Mouse (Mus musculus) layer of hippocampus, postnatal 14 days (tissue): Measurements from ENCODE around the gene Dbnl. TPM values are rescaled to one million over a fixed set of nuclear protein-coding genes. Genes with fewer than 3 reads are reported as not detected.
"Not testable (repeated sequence)": the region's sequence is repeated elsewhere in the genome, so short reads cannot be mapped to it uniquely, and the experiment has no call there.

Experiments used
- DNase-seq, 2 experiments: peaks; one replicate each; pipeline ENCODE4 v3.0.0; 2021 to 2022; ENCODE audit warnings: low spot score in 2 of 2, mixed read lengths in 1 of 2
- total RNA-seq, 2 experiments: library from RNA; stranded (reverse); gene quantifications; 2 replicates each; pipeline ENCODE4 v1.2.3; 2021

The Dbnl gene
- total RNA-seq, 2 experiments from 2014 or later: 83.4 to 86.0 TPM

DNA sequence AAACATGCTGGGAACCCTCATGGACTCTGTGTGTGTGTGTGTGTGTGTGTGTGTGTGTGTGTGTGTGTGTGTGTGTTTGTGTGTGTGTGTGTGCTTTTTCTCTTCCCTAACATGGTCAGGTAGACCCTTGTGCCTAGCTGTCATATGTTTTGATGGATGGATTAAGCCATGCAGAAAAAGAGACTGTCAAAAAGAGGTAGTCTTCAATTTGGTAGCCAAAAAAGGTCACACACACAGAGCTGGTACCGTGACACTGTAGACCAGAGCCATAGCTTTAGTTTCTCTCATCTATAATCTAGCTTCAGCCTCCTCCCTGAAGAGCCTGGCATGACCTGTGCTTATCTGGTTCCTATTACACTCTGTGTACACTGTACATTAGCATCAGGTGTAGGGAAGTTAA lies 2.1 kb downstream of the Dbnl start:
- no peak for DNase-seq

DNA sequence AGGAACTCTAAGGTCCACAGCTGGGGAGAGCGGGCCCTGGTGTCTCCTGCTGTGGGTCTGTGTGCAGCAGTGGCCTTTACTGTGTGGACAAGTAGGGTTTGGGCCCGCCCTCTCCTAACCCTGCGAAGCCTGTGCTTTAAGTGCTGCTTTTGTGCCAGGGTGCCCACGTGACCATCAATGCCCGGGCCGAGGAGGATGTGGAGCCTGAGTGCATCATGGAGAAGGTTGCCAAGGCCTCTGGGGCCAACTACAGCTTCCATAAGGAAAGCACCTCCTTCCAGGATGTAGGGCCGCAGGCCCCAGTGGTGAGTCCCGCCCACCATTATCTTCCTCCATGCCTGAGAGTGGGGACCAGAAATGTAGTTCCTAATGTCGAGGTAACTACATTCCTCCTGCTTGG lies 7.0 kb downstream of the Dbnl start:
- DNase-seq: no peak

DNA sequence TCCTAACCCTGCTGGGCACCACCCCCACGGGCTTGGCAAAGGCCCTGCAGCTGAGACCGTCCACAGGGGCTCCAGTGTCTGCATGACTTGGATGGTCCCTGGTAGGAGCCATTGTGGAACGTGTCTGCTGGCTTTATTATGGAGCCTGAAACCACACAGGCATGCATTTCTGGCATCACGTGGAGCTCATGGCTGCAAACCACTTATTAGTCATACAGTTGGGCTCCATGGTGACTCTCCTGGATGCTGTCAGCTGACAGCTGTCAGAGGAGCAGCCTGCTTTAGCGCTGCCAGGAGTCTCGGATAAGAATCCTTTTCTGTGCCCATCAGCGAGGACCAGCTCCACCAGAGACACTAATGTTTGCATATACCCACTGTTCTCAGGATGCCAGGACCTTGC lies 7.4 kb downstream of the Dbnl start:
- DNase-seq: peak; percentile 61 to 83

DNA sequence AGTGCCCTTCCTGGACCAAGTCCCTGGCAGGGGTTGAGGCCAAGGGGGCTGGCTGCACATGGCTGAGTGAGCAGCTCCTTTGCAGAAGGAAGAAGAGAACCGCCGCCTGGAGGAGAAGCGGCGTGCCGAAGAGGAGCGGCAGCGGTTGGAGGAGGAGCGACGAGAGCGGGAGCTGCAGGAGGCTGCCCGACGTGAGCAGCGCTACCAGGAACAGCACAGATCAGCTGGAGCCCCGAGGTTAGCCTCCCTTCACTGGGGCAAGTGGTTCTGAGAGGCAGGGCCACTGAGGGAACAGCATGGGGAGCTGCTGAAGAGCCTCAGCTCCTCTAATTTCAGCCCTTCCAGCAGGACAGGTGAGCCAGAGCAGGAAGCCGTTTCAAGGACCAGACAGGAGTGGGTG lies 8.7 kb downstream of the Dbnl start:
- DNase-seq: no peak

DNA sequence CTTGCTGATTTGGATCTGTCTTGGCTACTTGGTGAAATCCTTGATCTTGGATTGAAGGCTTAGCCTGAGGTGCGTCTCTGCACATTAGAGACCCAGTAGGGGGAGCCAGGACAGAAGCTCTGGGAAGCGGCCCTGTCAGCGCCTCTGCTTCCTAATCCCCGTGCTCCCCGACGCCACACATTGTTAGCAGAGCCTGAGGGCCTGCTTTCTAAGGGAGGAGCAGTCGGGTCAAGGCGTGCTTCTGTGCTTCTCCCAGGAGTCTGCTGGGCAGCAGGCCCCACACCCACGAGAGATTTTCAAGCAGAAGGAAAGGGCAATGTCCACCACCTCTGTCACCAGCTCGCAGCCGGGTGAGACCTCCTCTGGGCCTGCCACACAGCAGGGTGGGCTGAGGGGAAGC lies 9.1 kb downstream of the Dbnl start:
- DNase-seq: no peak

DNA sequence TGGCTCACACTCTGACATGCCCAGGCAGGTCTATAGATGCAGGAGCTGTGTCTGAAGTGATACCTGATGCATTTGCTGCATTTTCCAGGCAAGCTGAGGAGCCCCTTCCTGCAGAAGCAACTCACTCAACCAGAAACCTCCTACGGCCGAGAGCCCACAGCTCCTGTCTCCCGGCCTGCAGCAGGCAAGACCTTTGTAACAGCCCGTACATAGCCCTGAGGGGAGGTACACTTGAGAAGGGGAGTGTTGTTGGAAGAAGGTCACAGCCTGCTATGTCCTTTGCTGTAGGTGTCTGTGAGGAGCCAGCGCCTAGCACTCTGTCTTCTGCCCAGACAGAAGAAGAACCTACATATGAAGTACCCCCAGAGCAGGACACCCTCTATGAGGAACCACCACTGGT lies 9.6 kb downstream of the Dbnl start:
- no peak for DNase-seq

DNA sequence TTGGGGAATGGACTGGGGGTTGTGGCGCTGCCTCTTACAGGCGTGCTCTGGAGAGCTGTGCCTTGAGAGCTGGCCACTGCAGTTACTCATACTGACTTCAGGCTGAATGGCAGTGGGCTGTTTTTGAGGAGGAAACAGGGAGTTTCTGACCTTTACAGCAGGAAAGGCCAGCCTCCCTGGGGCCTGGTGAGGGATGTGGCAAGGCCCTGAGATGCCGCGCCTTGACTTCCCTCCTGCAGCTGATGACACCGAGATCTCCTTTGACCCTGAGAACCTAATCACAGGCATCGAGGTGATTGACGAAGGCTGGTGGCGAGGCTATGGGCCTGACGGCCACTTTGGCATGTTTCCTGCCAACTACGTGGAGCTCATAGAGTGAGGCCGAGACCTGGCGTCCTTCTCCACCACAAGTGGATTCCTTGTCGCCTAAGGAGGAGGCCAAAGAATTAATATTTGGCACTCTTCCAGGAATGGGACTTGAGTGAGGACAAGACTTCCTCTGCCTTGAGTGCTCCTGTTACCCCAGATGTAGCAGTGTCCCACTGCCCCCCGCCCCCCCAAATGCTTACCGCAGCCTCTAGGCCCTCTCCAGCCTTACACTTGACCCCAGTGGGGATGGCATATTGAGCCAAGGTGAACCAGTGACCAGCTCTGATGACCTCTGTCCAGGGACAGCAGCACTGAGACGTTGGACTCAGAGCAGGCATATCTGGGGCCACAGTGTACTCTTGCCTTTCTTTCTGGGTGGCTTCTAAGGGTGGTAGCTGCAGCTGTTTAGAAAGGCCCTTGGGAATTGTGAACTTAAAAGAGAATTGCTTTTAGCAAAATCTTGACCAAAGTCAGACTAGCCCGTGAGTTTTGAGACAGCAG lies 11.6 kb downstream of the Dbnl start:
- no peak for DNase-seq

DNA sequence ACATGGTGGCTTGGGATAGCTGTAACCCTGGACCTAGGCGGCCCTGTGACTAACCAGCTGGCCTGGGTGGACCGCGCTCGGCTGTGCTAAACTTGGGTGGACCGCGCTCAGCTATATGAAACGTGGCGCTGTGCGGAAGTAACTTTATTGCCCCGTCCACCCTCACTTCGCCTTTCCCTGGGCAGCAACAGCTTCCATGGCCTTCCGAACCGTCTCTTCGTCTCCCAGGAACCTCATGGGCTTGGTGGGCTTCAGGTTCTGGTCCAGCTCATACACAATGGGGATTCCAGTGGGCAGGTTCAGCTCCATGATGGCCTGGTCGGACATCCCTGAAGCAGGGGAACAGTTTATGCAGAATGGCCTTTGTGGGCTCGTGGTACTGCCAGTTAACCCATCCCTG lies 13.2 kb downstream of the Dbnl start:
- DNase-seq: no peak

DNA sequence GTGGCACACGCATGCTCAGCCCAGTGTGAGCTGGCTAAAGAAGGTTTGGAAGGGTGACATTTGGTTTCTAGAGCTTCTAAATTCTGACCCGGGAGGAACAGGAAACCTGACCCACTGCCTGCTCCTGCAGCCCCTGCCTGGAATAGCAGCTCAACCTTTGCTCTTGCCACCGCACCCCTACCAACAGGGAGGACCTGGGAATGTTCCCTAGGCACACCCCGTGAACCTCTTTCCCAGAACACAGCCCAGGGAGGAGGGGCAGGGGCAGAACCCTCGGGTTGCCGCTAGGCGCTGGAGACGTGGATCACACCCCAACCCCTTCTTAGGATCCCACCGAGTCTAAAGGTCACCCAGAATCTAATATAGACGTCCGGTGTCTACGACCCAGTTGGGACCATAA lies 13.7 kb downstream of the Dbnl start:
- DNase-seq: no peak

DNA sequence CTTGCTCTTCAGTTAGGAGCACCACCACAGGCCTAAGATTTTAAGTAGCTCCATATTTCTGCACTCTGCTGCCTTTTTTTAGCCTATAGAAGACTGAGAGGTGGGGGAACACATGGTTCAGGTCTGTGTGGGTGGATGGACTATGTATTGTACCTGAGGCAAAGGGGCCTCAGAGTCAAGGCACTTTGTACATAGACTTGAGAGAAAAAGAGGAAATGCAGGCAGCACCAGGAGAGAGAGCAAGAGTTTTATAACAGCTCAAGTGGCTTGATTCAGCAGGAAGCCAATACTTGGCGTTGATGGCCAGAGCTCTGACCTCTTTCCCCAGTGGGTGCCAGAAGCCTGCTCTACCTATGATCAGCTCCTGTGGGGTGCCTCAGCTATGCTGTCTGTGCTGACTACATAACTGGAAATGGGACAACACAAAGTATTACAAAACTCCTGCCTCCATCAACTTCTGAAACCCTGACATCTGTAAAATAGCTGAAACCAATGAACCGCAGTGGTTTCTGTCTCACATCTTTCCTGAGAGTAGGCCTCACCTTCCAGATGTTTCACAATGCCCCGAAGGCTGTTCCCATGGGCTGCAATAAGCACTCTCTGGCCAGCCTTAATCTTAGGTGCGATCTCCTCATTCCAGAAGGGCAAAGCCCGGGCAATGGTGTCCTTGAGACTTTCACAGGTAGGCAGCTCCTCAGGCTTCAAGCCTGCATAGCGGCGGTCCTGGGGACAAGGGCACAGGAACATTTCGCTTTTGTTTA lies 14.3 kb downstream of the Dbnl start:
- DNase-seq: no peak

DNA sequence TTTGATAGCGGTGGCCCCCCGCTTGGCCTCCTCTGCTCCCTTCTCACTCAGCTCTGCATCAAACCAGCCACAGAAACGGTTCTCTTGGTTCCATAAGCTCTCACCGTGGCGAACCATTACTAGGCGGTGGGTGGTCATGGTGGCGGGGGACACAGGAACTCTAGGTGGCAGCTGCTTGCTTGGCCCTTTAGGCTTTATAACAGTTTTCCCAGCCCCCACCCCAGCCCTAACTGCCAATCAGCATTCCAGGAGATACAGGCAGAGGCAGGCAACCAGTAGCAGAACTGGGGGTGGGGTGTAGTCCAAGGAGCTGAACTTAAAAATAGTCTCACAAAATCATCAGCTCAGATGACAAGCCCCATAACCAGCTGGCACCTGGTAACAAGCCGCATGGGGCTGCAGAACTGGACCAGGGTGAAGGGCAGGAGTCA lies 15.3 kb downstream of the Dbnl start, which contains the start of gene Pgam2:
TSS of gene Pgam2 (minus strand) at position 183 of the 431 bp plus-strand sequence.
- DNase-seq: no peak

DNA sequence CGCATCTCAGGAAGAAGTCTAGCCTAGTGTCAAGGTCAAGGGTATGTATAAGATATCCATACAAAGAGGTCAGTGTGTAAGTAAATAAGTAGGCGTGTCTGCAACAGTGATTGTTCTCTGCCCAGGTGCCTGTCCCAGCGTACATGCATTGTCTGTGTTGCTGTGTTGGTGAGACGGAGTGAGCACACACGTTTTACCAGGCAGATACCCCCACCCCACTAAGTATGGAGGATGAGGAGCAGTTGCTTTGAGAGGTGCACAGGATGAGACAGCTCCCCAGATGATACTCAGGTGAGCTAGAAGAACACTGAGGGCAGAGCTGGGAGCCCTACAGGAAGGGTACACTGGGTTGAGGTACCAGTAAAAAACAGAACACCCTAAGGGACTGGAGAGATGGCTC lies 15.9 kb downstream of the Dbnl start:
- no peak for DNase-seq

DNA sequence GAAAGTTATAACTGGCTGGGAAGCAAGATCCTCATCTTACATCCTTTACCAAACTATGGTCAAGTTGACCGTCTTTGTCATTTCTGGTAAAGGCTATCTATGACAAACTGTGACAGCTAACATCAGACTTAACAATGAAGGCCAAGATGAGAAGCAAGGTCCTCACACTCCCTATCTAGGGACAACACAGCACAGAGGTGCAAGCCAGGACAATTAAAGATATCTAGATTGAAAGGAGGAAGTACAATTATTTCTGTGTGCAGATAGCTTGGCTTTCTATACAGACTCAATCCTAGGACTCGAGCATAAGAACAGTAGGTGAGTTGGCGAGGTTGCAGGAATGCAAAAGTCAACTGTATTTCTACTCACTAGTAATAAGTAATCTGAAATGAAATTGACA lies 17.4 kb downstream of the Dbnl start:
- no peak for DNase-seq

DNA sequence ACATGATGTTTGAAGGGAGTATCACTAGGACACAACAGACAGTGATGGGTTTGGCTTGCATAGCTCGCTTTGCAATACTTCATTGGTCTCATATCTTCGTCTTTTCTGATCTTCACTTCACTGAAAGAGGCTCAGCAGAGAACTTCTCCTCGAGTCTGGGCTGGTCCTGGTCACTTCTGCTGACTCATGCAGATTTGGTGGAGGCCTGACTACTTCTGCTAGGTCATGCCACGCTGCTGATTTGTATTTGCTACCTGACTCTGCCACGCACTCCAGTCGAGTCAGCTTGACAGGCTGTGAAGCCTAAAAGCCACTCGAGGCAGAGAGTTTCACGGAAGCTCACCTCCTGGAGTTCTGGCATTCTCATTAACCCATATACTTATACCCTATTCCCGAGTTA lies 19.7 kb downstream of the Dbnl start:
- no peak for DNase-seq

DNA sequence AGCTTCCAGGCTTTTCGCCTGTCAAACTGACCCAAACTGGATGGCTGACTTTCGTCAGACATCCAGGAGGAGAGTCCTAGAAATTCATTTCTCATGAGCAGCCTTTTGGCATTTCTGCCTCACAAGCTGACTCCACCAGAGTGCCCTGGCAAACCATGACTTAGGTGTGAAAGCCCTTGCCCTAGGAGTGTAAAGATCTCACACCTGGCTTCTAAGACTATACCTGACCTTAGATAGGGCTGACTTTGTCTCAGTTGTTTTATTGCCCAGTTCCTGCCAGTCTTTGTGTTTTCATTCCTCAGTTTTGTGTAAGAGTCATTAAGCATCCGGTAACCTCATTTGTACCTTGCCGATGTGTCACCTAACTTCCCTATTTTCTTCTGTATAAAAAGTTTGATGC lies 21.2 kb downstream of the Dbnl start:
- not testable (repeated sequence) for DNase-seq

DNA sequence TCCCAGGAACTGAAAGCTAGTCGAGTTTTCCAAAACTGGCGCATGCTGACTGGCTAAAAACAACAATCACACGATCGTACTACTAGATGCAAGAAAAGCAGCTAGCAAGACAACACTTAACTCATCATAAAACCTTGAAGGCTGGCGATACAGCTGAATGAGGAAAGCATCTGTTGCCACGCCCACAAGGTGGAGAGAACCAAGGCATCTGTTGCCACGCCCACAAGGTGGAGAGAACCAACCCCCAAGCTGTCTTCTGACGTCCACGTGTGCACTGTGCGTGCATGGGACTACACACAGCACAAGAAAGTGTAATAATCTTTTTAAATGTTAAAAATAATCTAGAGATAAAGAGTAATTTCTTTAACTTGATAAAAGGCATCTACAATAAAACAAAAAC lies 25.1 kb downstream of the Dbnl start:
- DNase-seq: no peak

DNA sequence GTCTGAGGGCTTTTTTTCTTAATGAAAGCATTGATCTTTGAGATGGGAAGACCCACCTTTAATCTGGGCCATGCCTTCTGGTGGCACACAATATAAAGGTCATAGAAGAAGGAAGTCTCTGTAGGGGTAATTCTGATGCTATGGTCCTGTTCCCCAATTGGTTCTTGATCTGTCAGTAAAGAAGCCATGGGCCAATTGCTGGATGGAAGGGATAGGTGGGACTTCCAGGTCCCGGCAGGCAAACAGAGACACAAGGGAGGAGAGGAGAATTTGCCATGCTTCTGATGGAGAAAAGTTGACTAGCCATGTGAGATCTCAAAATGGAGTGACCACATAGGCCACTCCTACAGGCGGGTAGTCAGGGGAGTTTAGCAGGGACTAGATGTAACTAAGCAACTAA lies 30.9 kb downstream of the Dbnl start:
- DNase-seq: no peak

DNA sequence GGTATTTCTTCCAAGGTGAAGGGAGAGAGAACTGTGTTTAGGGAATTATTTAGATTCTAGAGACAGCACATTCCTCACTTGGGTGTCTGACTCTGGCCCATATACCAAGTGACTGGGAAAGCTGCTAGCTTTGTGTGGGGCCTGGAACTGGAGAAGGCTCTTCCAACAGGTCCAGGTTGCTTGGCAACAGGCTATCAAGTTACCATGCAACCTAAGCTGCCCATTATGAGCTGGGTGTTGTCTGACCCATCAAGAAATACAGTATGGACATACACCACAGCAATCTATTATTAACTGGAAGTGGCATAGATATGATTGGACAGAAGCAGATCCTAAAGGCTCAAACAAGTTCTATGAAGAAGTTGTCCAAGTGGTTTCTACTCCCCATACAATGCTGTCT lies 37.1 kb downstream of the Dbnl start:
- DNase-seq: no peak

DNA sequence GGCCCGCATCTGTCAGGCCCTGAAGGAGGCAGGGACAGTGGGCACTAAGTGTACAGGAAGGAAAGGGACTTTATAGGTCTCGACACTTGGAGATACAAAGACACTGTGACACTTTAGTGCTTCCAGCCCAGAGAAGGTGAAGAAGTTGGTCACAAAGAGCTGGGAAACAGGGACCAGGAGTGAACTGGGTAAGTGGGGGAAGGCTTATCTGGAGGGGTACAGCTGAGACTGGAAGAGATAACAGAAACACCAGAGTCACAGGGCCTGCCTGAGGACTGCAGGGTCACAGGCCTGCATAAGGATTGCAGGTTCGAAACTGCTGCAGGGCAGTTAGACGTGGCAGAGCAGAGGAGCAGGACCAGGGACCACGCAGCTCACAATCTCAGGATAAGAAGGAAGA lies 39.6 kb downstream of the Dbnl start:
- no peak for DNase-seq

DNA sequence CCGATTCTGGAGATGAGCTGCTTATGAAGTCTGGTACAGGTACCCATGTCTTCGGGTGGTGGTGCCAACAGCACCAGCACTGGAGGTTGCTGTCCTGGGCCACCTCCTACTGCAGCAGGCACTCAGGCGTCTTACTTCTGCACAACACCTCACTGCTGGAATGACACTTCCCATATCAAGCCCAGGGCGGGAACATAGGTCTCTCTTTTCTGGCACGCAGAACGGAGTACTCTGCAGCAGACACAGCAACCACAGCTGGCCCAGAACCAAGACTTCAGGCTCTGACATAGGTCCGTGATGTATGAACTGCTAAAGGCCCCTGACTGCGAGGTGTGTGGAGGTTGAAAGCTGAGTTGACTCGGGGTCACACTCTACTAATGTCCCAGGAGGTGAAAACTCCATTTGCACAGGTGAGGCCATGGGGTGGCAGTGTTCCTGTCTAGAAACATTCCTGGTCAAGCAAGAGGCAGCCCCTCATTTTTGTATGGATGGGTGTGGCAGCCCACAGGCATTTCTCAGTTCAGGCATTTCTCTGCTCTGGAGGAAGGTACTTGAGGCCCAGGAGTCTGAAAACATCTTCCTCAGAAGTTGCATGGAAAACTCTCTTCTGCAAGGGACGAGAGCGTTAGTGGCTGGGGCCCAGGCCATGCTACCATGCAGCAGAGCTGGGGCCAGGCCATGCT lies 40.4 kb downstream of the Dbnl start:
- no peak for DNase-seq

DNA sequence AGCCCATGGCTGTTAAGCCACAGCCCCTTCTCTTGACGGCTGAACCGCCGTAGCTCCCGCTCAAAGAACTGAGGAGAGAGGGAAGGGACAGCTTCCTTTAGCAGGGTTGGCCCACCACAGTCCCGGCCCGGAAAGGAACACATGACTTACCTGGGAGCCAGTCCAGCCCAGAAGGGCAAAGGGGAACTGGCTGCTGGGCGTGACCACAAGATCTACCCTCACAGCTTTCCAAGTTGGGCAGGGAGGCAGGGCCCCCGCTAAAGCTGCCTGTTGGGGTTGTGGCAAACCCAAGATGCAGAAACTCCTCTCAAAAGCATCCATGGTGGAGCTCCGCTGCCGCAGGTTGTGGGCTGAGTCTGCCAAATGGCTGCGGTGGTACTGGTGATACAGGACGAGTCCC lies 41.0 kb downstream of the Dbnl start:
- no peak for DNase-seq

DNA sequence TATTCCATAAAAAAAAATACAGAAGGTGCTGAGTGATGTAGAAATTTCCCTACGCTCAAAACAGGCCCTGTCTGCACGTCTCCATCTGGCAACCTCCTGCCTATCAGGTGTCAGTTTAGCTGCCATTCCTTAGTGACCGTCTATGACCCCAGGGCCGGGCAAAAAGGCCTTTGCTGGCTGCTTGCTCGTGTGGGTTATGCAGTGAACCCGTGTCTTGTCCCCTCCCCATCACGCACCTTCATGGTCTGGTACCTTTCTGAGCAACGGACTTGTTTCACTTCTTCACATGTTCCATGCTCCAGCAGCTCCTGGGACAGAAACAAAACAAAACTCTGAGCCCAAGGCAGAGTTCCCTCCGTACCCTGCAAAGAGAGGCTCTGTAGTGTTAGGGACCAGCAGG lies 46.2 kb downstream of the Dbnl start:
- DNase-seq: no peak
